Mouse (Mus musculus) lung, embryonic 15.5 days (tissue): ENCODE measurements around the gene Krt12. TPM values are rescaled to one million over a fixed set of nuclear protein-coding genes. Genes with fewer than 3 reads are reported as not detected.

Experiments used
- ATAC-seq: fragments of 200-750 bp; cut with Nextera tagmentation; 2 replicates; pipeline ENCODE4 v1.8.0; 2017; ENCODE audit warnings: moderate number of reproducible peaks, borderline replicate concordance; ENCODE audit not compliant: low FRiP score, low TSS enrichment; ENCODE audit errors: extremely low read depth
- H3K27ac ChIP-seq: fragments of 300-500 bp; sonication (generic); 2 replicates; pipeline ENCODE4 v1.5.1; 2015; ENCODE audit warnings: moderate library complexity, mild to moderate bottlenecking, inconsistent platforms
- H3K27me3 ChIP-seq: fragments of 300-500 bp; sonication (generic); 2 replicates; pipeline ENCODE4 v1.6.1; 2015; ENCODE audit warnings: inconsistent platforms
- H3K36me3 ChIP-seq: fragments of 300-500 bp; sonication (generic); 2 replicates; pipeline ENCODE4 v1.6.1; 2015; ENCODE audit warnings: inconsistent platforms
- H3K4me1 ChIP-seq: fragments of 300-500 bp; sonication (generic); 2 replicates; pipeline ENCODE4 v1.6.1; 2015; ENCODE audit warnings: inconsistent platforms
- H3K4me2 ChIP-seq: fragments of 300-500 bp; sonication (generic); 2 replicates; pipeline ENCODE4 v1.6.1; 2015; ENCODE audit warnings: inconsistent platforms, mild to moderate bottlenecking, moderate library complexity
- H3K4me3 ChIP-seq: fragments of 300-500 bp; sonication (generic); 2 replicates; pipeline ENCODE4 v1.5.1; 2015; ENCODE audit warnings: mild to moderate bottlenecking, inconsistent platforms
- H3K9ac ChIP-seq: fragments of 300-500 bp; sonication (generic); 2 replicates; pipeline ENCODE4 v1.6.1; 2015; ENCODE audit warnings: inconsistent platforms
- H3K9me3 ChIP-seq: fragments of 300-500 bp; sonication (generic); 2 replicates; pipeline ENCODE4 v1.6.1; 2016; ENCODE audit warnings: inconsistent platforms
- WGBS: fragments of 180-500 bp; shearing (Covaris S2); methylation state at CpG from one replicate; pipeline ENCODE4 v1.1.7; 2015; 5-methylcytosine and 5-hydroxymethylcytosine counted together
- polyA plus RNA-seq: library from polyadenylated mRNA; unstranded; fragments of >200 nt; fragmentation: Nextera tagmentation; extraction: Ambion mirVana; gene quantifications from 2 replicates; pipeline ENCODE4 v1.2.1, GENCODE M21; 2015

Krt12 gene
- polyA plus RNA-seq, result 0.07 TPM in 1 of 2 replicates, not detected in the other

GRCm38 (mm10) chr11:99422159-99422558 is at the start of gene Krt12:
Gene Krt12 (minus strand): TSS chr11:99422259.
- Histone ChIP-seq H3K4me1 (no peaks in the 10 kb centered on the region), H3K4me3 (no peak within 1 kb of the TSS), H3K27ac (no peak within 1 kb of the TSS), H3K9me3 (no peaks in the 10 kb centered on the region), H3K9ac (no peak within 1 kb of the TSS), H3K27me3 (no peaks in the 10 kb centered on the region), H3K36me3 (no peaks in the 10 kb centered on the region), H3K4me2 (no peak within 1 kb of the TSS)
- 77% methylated on average over 10 of the region's 10 CpGs for WGBS
- no peak for ATAC-seq

- ATAC-seq, result no peak
- H3K27ac ChIP-seq, result peak overlapping the region; percentile 62
Measured at GRCm38 (mm10) chr11:99469228-99469627, 47.2 kb upstream of the Krt12 start.

DNA sequence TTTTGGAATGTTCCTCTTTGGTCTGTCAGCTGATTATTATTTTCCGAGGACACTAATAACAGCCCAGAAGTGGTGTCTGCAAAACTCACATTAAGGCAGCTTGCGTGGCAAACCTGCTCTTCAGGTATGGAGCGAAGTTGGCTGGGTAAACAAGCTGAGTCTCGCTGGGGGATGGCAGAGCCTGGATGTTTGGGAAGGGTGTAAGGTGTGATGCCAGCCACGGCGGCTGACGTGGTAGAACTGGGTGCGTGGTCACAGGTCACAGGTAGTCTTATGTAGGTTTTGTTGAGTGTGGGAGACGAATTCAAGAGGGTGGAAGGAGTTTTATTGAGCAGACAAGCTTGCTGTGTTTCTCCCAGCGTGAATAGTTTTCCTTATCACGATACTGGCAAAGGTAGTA is 46.5 kb upstream of the Krt12 start:
- WGBS, result 48% methylated on average over 11 of the region's 11 CpGs
- no peak for ATAC-seq
- no peak overlapping the region for H3K4me3 ChIP-seq

More at GRCm38 (mm10) chr11:99469228-99469627, 47.2 kb upstream of the Krt12 start:
- Histone ChIP-seq H3K4me3 (no peak overlapping the region), H3K27me3 (no peaks in the 10 kb centered on the region), H3K9ac (no peak overlapping the region), H3K4me1 (peaks cover 41% of the 10 kb centered on the region), H3K9me3 (no peaks in the 10 kb centered on the region), H3K4me2 (no peak overlapping the region), H3K36me3 (no peaks in the 10 kb centered on the region)
- WGBS, result 23% methylated on average over 4 of the region's 4 CpGs

DNA sequence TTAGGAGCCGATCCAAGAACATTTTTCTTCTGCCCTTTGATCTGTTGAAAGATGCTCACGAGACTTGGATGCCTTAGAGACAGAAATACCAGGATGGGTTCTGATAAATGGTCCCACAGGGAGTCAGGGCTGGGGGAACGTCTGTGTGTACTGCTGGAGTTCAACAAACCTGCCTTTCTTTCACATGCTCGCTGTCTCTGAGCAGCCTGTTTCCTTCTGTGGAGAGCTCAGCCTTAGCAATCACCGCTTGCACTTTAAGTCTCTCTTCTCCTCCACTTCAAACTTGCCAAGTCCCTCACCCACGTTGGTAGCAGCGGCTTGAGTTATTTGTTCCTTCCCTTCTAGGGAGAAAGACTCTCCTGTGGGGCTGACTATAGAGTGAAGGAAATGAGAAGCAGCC is 44.3 kb upstream of the Krt12 start:
- 3% methylated on average over 7 of the region's 7 CpGs for WGBS
- Histone ChIP-seq H3K9ac (no peak overlapping the region), H3K27me3 (no peaks in the 10 kb centered on the region), H3K4me1 (peaks cover 41% of the 10 kb centered on the region), H3K4me3 (no peak overlapping the region), H3K27ac (peak overlapping the region; percentile 66), H3K36me3 (no peaks in the 10 kb centered on the region), H3K9me3 (no peaks in the 10 kb centered on the region), H3K4me2 (no peak overlapping the region)
- ATAC-seq, result no peak

More for the DNA sequence above, 46.5 kb upstream of the Krt12 start:
- no peaks in the 10 kb centered on the region for H3K27me3 ChIP-seq
- no peaks in the 10 kb centered on the region for H3K36me3 ChIP-seq
- peak overlapping the region; percentile 62 for H3K27ac ChIP-seq
- no peaks in the 10 kb centered on the region for H3K9me3 ChIP-seq
- peaks cover 41% of the 10 kb centered on the region for H3K4me1 ChIP-seq
- no peak overlapping the region for H3K9ac ChIP-seq
- no peak overlapping the region for H3K4me2 ChIP-seq

DNA sequence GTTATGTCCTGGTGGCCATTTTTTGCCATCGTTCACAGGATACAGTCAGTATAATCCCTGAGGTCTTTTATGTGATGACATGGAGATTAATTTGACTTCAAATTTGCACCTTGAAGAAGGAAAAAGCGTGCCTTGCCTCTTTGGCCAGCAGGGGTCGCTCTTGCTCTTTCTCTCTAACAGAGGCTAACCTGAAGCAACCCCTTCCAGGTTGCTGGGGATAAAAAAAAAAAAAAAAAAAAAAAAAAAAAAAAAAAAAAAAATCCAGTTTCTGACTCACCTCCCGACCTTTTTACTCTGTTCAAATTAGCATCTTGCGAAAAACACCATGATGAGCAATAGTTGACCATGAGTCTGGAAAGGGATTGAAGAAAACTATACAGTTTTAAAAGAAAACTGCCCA is 42.8 kb upstream of the Krt12 start:
- Histone ChIP-seq H3K27me3 (no peaks in the 10 kb centered on the region), H3K4me3 (no peak overlapping the region), H3K4me2 (no peak overlapping the region), H3K36me3 (no peaks in the 10 kb centered on the region), H3K9ac (no peak overlapping the region), H3K9me3 (no peaks in the 10 kb centered on the region), H3K4me1 (peaks cover 41% of the 10 kb centered on the region), H3K27ac (no peak overlapping the region)
- 1% methylated on average over 5 of the region's 5 CpGs for WGBS
- no peak for ATAC-seq

DNA sequence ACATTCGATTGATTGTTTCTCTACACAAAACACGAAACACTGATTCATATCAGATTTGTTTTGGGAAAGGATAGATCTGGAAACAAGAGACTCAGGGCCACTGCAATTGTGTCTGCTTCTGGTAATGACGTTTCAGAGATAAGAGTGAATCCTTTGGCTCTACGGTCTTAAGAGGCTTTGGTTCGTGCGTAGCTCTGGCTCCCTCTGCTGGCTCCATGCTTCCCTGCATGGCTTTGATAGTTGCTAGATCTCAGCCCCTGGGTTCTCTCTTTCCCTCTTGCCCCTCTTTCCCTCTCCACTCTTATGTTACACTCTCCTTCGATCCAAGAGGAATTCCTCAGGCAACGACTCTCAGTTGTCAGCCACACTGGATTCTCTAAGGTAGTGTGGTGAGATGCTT is 41.1 kb upstream of the Krt12 start:
- Histone ChIP-seq H3K4me2 (no peak overlapping the region), H3K27ac (no peak overlapping the region), H3K27me3 (no peaks in the 10 kb centered on the region), H3K9me3 (no peaks in the 10 kb centered on the region), H3K4me3 (no peak overlapping the region), H3K9ac (no peak overlapping the region), H3K36me3 (no peaks in the 10 kb centered on the region), H3K4me1 (peaks cover 28% of the 10 kb centered on the region)
- 10% methylated on average over 8 of the region's 8 CpGs for WGBS
- no peak for ATAC-seq

DNA sequence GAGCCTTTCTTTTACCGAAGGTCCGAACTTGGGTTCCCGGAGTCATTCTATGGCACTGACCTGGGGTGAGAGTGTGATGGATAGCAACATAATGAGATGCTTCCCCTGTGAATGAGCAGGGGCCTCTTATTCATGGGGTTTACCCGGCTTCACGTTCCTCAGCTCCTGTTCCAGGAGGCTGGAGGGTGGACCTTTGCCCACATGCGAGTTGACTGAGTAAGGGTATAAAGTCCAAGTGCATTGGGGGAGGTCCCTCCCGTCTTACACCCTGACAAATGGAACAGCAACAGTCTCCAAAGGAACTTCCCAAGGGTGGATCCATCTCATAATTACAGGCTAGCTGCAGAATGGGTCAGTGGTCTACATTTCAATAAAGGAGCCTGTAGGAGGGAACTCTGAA is 39.7 kb upstream of the Krt12 start:
- 65% methylated on average over 7 of the region's 7 CpGs for WGBS

GRCm38 (mm10) chr11:99458887-99459286 is 36.8 kb upstream of the Krt12 start:
- no peak for ATAC-seq
- H3K4me1 ChIP-seq, result no peaks in the 10 kb centered on the region
- H3K4me2 ChIP-seq, result no peak overlapping the region
- no peaks in the 10 kb centered on the region for H3K9me3 ChIP-seq
- H3K9ac ChIP-seq, result no peak overlapping the region
- no peak overlapping the region for H3K4me3 ChIP-seq
- H3K27ac ChIP-seq, result no peak overlapping the region
- WGBS, result 45% methylated on average over 7 of the region's 7 CpGs
- H3K36me3 ChIP-seq, result no peaks in the 10 kb centered on the region
- no peaks in the 10 kb centered on the region for H3K27me3 ChIP-seq

More for the DNA sequence above, 39.7 kb upstream of the Krt12 start:
- H3K27me3 ChIP-seq, result no peaks in the 10 kb centered on the region
- no peaks in the 10 kb centered on the region for H3K9me3 ChIP-seq
- ATAC-seq, result no peak
- no peak overlapping the region for H3K4me3 ChIP-seq
- H3K9ac ChIP-seq, result no peak overlapping the region
- no peaks in the 10 kb centered on the region for H3K36me3 ChIP-seq
- no peak overlapping the region for H3K4me2 ChIP-seq
- peaks cover 15% of the 10 kb centered on the region for H3K4me1 ChIP-seq
- no peak overlapping the region for H3K27ac ChIP-seq

DNA sequence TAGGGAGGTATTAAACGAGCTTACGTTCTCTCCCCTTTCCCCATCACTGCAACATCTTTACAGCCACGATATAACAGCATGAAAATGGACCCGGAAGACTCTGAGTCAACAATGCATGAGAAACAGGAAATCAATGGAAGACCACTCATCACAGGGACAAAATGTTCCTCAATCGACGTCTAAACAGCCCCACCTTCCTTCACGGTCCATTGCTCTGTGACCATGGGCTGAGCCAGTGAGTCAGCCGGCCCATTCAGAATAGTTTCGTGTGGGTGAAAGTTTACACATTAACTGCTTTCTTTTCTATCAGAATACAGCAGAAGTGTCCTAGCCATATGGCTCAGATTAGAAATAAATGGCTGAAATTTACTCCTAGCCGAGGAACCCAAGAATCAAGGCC is 32.7 kb upstream of the Krt12 start:
- no peak overlapping the region for H3K9ac ChIP-seq
- ATAC-seq, result no peak

DNA sequence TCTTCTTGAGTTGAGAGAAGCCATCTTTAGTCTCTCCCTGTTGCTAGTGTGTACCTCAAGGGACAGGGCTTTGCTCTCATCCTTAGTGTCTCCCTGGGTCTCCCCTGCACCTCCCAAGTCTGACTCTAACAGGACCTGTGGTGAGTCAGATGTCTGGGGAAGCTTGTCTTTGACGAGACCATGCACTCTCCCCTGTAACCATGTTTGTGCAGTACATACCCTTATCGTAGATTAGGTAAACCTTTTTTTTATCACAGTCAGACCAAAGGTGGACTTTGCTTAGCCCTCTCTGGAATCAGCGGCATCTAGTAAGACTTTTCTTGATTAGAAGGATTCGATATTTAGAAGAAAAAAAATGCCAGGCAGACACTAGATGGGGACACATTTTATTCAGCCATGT is 32.0 kb upstream of the Krt12 start:
- H3K4me3 ChIP-seq, result no peak overlapping the region
- H3K27me3 ChIP-seq, result no peaks in the 10 kb centered on the region
- WGBS, result 72% methylated on average over 4 of the region's 4 CpGs
- H3K9me3 ChIP-seq, result no peaks in the 10 kb centered on the region
- no peak overlapping the region for H3K4me2 ChIP-seq
- no peak overlapping the region for H3K27ac ChIP-seq
- no peaks in the 10 kb centered on the region for H3K36me3 ChIP-seq
- no peak overlapping the region for H3K9ac ChIP-seq
- no peaks in the 10 kb centered on the region for H3K4me1 ChIP-seq
- no peak for ATAC-seq

More for the DNA sequence above, 32.7 kb upstream of the Krt12 start:
- no peak overlapping the region for H3K27ac ChIP-seq
- 80% methylated on average over 10 of the region's 10 CpGs for WGBS
- H3K4me3 ChIP-seq, result no peak overlapping the region
- no peaks in the 10 kb centered on the region for H3K27me3 ChIP-seq
- H3K4me2 ChIP-seq, result no peak overlapping the region
- no peaks in the 10 kb centered on the region for H3K4me1 ChIP-seq
- no peaks in the 10 kb centered on the region for H3K9me3 ChIP-seq
- no peaks in the 10 kb centered on the region for H3K36me3 ChIP-seq

DNA sequence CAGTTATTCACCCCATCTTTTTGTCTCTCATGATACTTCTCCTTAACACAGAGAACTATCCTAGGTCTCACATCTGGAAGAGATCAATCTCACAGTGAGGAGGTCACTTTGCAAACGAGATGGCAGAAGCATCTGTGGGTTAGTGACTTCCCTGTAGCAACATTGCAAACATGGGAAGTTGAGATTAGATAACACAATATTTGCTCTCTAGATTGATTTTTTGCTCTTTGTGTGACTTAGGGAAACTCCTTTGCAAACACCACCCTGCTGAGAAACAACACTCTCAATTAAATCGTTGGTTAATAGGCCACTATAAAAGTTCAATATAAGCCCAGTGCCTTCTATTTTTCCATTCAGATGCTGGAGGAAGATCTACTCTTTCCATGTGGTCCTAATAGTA is 26.7 kb upstream of the Krt12 start:
- Histone ChIP-seq H3K4me3 (no peak overlapping the region), H3K4me2 (no peak overlapping the region), H3K9me3 (no peaks in the 10 kb centered on the region), H3K27me3 (no peaks in the 10 kb centered on the region), H3K4me1 (no peaks in the 10 kb centered on the region), H3K36me3 (no peaks in the 10 kb centered on the region), H3K9ac (no peak overlapping the region), H3K27ac (no peak overlapping the region)
- ATAC-seq, result no peak
- 25% methylated on average over 2 of the region's 2 CpGs for WGBS

- no peak overlapping the region for H3K9ac ChIP-seq
- WGBS, result 26% methylated on average over 8 of the region's 8 CpGs
- no peak overlapping the region for H3K4me2 ChIP-seq
- no peaks in the 10 kb centered on the region for H3K27me3 ChIP-seq
- no peak overlapping the region for H3K4me3 ChIP-seq
- no peak for ATAC-seq
- H3K27ac ChIP-seq, result no peak overlapping the region
- no peaks in the 10 kb centered on the region for H3K36me3 ChIP-seq
- no peaks in the 10 kb centered on the region for H3K4me1 ChIP-seq
- no peaks in the 10 kb centered on the region for H3K9me3 ChIP-seq
Measured at GRCm38 (mm10) chr11:99441220-99441619, 19.2 kb upstream of the Krt12 start.

DNA sequence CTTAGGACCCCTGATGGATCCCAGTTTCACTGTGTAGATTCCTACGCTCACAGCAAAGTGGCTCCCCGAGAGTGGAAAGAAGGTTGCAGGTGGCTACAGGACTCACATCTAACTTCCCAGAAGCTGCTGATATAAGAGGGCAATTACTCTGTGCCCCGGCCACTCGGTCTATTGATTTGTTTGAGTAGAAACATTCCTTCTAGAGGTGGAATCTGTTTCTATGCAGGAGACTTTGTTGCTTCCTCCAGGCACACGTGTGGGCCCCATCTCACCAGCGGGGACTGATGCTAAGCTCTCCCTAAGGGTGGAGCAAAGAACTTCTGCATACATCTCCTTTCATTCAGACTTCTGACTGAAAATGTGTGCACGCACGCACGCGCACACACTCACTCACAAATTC is 17.4 kb upstream of the Krt12 start:
- no peak overlapping the region for H3K4me3 ChIP-seq
- ATAC-seq, result no peak
- no peaks in the 10 kb centered on the region for H3K27me3 ChIP-seq
- no peaks in the 10 kb centered on the region for H3K36me3 ChIP-seq
- no peaks in the 10 kb centered on the region for H3K4me1 ChIP-seq
- no peak overlapping the region for H3K4me2 ChIP-seq
- WGBS, result 48% methylated on average over 10 of the region's 10 CpGs
- no peaks in the 10 kb centered on the region for H3K9me3 ChIP-seq
- H3K9ac ChIP-seq, result no peak overlapping the region
- H3K27ac ChIP-seq, result no peak overlapping the region
